Mouse (Mus musculus): ENCODE measurements around the gene Dnah12. TPM values are rescaled to one million over a fixed set of nuclear protein-coding genes. Genes with fewer than 3 reads are reported as not detected.

The Dnah12 gene
- total and polyA plus RNA-seq, 2 experiments from 2014 or later = 0.21 to 0.60 TPM

DNA sequence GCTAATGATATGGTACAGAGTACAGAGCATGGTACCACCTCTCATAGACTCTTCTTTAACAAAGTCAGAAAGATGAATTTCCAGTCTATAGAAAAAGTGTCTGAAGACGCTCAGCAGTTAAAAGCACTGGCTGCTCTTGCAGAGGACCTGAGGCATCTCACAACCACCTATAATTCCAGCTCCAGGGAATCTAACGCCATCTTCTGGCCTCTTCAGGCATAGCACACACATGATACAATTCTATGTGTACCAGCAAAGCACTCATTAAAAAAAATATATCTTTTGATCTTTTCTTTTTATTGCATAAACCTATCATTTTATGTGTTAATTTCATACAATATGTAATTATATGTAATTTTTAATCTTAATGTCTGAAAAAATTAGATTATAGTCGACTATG, 121.8 kb downstream of the Dnah12 start:
- Histone ChIP-seq H3K4me1 (ENCODE audit: insufficient read depth, low read length) (no peaks in the 10 kb centered on the region), H3K27me3 (ENCODE audit: insufficient read depth, low read length) (no peaks in the 10 kb centered on the region), H3K27ac (ENCODE audit: low read depth, low read length) (no peak overlapping the region), H3K4me3 (ENCODE audit: low read depth, low read length) (no peak overlapping the region), H3K9ac (replicated peaks; ENCODE audit: low read length, poor library complexity, severe bottlenecking) (no peak overlapping the region), H3K36me3 (ENCODE audit: insufficient read depth, low read length) (no peaks in the 10 kb centered on the region), H3K9me3 (ENCODE audit: low read length) (no peaks in the 10 kb centered on the region), H3K4me2 (ENCODE audit: low read depth, low read length, poor library complexity, severe bottlenecking) (no peak overlapping the region)
- WGBS = 57% methylated on average over 3 of the region's 3 CpGs
- no peak for TF ChIP-seq CTCF (IDR thresholded peaks at IDR 0.05)
- no peak for DNase-seq (ENCODE audit: low spot score)
- ATAC-seq (ENCODE audit: low FRiP score) = no peak

DNA sequence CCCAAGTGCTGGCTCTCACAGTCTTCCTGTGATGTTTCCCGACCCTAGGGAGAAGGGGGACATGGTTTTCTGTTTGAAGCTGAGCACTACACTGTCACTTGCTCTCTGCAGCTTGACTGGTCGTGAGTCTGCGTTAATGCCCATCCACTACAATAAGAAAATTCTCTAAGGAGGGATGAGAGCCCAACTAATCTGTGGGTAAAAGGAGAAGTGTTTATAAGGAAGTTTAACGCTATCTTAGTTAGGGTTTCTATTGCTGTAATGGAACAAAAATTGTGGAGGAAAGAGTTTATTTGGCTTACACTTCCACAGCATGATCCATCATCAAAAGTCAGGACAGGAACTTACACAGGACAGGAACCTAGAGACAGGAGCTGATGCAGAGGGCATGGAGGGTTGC, 123.7 kb downstream of the Dnah12 start:
- no peak for ATAC-seq (ENCODE audit: low FRiP score)
- H3K9me3 ChIP-seq (ENCODE audit: low read length) = no peaks in the 10 kb centered on the region
- WGBS = 79% methylated on average over 4 of the region's 4 CpGs
- H3K4me1 ChIP-seq (ENCODE audit: insufficient read depth, low read length) = no peaks in the 10 kb centered on the region
- H3K36me3 ChIP-seq (ENCODE audit: insufficient read depth, low read length) = no peaks in the 10 kb centered on the region
- H3K9ac ChIP-seq (replicated peaks; ENCODE audit: low read length, poor library complexity, severe bottlenecking) = no peak overlapping the region
- TF ChIP-seq CTCF (IDR thresholded peaks at IDR 0.05) = no peak
- no peak overlapping the region for H3K4me2 ChIP-seq (ENCODE audit: low read depth, low read length, poor library complexity, severe bottlenecking)
- DNase-seq (ENCODE audit: low spot score) = no peak
- no peaks in the 10 kb centered on the region for H3K27me3 ChIP-seq (ENCODE audit: insufficient read depth, low read length)
- no peak overlapping the region for H3K27ac ChIP-seq (ENCODE audit: low read depth, low read length)
- H3K4me3 ChIP-seq (ENCODE audit: low read depth, low read length) = no peak overlapping the region

DNA sequence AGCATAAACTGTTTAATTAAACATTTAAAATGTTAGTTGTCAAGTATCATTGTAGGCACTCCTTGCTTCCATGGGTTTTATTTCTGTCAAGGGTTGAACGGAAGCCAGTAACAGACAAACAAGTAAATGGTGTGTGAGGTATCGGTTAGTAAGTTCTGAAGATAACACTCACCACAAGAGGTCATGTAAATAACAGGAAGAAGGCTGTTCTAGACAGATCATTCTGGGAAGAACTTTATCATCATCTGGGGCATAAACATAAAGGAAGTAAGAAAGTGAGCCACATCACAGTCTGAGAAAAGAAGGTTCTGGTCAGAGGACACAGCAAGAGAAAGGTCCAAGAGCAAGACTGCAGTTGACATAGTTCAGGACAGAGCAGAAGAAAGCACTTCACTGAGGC, 132.9 kb downstream of the Dnah12 start:
- Histone ChIP-seq H3K9me3 (ENCODE audit: low read length) (no peaks in the 10 kb centered on the region), H3K36me3 (ENCODE audit: insufficient read depth, low read length) (no peaks in the 10 kb centered on the region), H3K4me2 (ENCODE audit: low read depth, low read length, poor library complexity, severe bottlenecking) (no peak overlapping the region), H3K27me3 (ENCODE audit: insufficient read depth, low read length) (no peaks in the 10 kb centered on the region), H3K27ac (ENCODE audit: low read depth, low read length) (no peak overlapping the region), H3K4me3 (ENCODE audit: low read depth, low read length) (no peak overlapping the region), H3K9ac (replicated peaks; ENCODE audit: low read length, poor library complexity, severe bottlenecking) (no peak overlapping the region), H3K4me1 (ENCODE audit: insufficient read depth, low read length) (no peaks in the 10 kb centered on the region)
- 95% methylated on average over 2 of the region's 2 CpGs for WGBS
- no peak for TF ChIP-seq CTCF (IDR thresholded peaks at IDR 0.05)
- ATAC-seq (ENCODE audit: low FRiP score) = no peak
- DNase-seq (ENCODE audit: low spot score) = no peak

DNA sequence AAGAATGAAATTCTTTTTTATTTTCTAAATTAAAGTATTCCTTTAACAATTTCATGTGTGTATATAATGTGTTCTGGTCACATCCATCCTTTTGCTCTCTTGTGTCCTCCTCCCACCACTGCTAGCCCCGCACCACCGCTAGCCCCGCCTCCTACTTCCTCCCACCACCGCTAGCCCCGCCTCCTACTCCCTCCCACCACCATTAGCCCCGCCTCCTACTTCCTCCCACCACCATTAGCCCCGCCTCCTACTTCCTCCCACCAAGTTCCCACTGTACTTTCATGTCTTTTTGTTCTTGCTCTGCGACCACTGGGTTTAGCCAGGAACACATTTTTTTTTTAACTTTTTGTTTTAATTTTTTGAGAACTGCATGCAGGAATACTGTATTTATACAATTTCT, 160.0 kb downstream of the Dnah12 start:
- H3K27me3 ChIP-seq (ENCODE audit: insufficient read depth, low read length) = no peaks in the 10 kb centered on the region
- H3K4me2 ChIP-seq (ENCODE audit: low read depth, low read length, poor library complexity, severe bottlenecking) = no peak overlapping the region
- no peak overlapping the region for H3K4me3 ChIP-seq (ENCODE audit: low read depth, low read length)
- ATAC-seq (ENCODE audit: low FRiP score) = no peak
- no peak overlapping the region for H3K9ac ChIP-seq (replicated peaks; ENCODE audit: low read length, poor library complexity, severe bottlenecking)
- TF ChIP-seq CTCF (IDR thresholded peaks at IDR 0.05) = no peak
- H3K27ac ChIP-seq (ENCODE audit: low read depth, low read length) = no peak overlapping the region
- DNase-seq (ENCODE audit: low spot score) = no peak
- no peaks in the 10 kb centered on the region for H3K36me3 ChIP-seq (ENCODE audit: insufficient read depth, low read length)
- no peaks in the 10 kb centered on the region for H3K9me3 ChIP-seq (ENCODE audit: low read length)
- no peaks in the 10 kb centered on the region for H3K4me1 ChIP-seq (ENCODE audit: insufficient read depth, low read length)
- 80% methylated on average over 8 of the region's 8 CpGs for WGBS

DNA sequence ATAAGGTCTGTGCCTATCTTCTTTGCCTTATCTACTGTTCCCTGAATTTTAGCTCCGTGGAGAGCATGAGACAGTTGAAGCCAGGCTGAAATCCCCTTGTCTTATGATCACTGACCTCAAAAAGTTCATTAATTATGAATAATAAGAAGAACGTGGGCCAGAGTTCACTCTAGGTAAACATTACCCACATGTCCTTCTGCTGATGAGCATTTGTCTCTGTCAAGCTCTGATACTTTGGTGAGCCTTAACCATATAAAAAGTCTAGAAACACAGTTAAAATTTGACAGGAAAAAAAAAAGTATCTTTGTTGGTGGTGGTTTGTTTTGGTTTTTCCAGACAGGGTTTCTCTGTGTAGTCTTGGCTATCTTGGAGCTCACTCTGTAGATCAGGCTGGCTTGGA, 161.0 kb downstream of the Dnah12 start:
- Histone ChIP-seq H3K36me3 (ENCODE audit: insufficient read depth, low read length) (no peaks in the 10 kb centered on the region), H3K9me3 (ENCODE audit: low read length) (no peaks in the 10 kb centered on the region), H3K4me2 (ENCODE audit: low read depth, low read length, poor library complexity, severe bottlenecking) (no peak overlapping the region), H3K27ac (ENCODE audit: low read depth, low read length) (no peak overlapping the region), H3K4me1 (ENCODE audit: insufficient read depth, low read length) (no peaks in the 10 kb centered on the region), H3K4me3 (ENCODE audit: low read depth, low read length) (no peak overlapping the region), H3K27me3 (ENCODE audit: insufficient read depth, low read length) (no peaks in the 10 kb centered on the region), H3K9ac (replicated peaks; ENCODE audit: low read length, poor library complexity, severe bottlenecking) (no peak overlapping the region)
- ATAC-seq (ENCODE audit: low FRiP score) (no peak), DNase-seq (ENCODE audit: low spot score) (no peak)
- 83% methylated on average over 2 of the region's 2 CpGs for WGBS
- no peak for TF ChIP-seq CTCF (IDR thresholded peaks at IDR 0.05)

DNA sequence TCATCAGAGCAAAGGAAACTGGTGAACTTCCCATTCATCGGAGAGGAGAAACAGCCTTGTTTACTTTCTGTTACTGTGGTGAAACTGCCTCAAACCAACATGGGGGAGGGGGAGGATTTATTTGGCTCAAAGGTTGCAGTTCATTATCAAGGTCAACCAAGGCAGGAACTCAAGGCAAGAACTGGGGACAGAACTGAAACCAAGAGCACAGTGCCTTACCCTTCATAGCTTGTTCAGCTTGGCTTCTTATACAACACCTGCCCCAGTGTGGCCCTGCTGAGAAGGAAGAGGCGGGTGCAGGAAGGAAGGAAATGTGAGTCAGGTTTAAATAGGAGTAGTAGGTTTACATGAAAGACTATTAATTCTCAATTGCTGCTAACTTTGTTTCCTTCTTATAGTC, 165.3 kb downstream of the Dnah12 start:
- Histone ChIP-seq H3K27ac (ENCODE audit: low read depth, low read length) (no peak overlapping the region), H3K9ac (replicated peaks; ENCODE audit: low read length, poor library complexity, severe bottlenecking) (no peak overlapping the region), H3K4me1 (ENCODE audit: insufficient read depth, low read length) (no peaks in the 10 kb centered on the region), H3K27me3 (ENCODE audit: insufficient read depth, low read length) (no peaks in the 10 kb centered on the region), H3K4me3 (ENCODE audit: low read depth, low read length) (no peak overlapping the region), H3K4me2 (ENCODE audit: low read depth, low read length, poor library complexity, severe bottlenecking) (no peak overlapping the region), H3K36me3 (ENCODE audit: insufficient read depth, low read length) (no peaks in the 10 kb centered on the region), H3K9me3 (ENCODE audit: low read length) (no peaks in the 10 kb centered on the region)
- ATAC-seq (ENCODE audit: low FRiP score) (no peak), DNase-seq (ENCODE audit: low spot score) (no peak)
- TF ChIP-seq CTCF (IDR thresholded peaks at IDR 0.05) = no peak
- 80% methylated on average over 2 of the region's 2 CpGs for WGBS
